Mouse (Mus musculus) pancreas, adult 10 weeks (tissue): Measurements from ENCODE around the gene Ubqln2. TPM values are rescaled to one million over a fixed set of nuclear protein-coding genes. Genes with fewer than 3 reads are reported as not detected.

Experiments
- polyA plus RNA-seq: library from polyadenylated mRNA; stranded (reverse); fragments of 350-450 nt; fragmentation: Illumina TruSeq; extraction: RNeasy Lipid Tissue Mini Kit (QIAGEN cat#74804); gene quantifications from one replicate; pipeline ENCODE4 v1.2.3, GENCODE M21; 2015; ENCODE audit warnings: low read depth, low replicate concordance; ENCODE audit not compliant: insufficient read depth

Gene Ubqln2
- 9.2 TPM for polyA plus RNA-seq

GRCm38 (mm10) chrX:153497688-153498516, at the start of gene Ubqln2:
TSS of gene Ubqln2 (plus strand) at chrX:153498227.

Other genes with a start within 250 kb of the Ubqln2 start
- not detected for gene Cypt3, start 60.4 kb downstream of the Ubqln2 start, polyA plus RNA-seq
- gene Kctd12b, start 198.2 kb downstream of the Ubqln2 start, polyA plus RNA-seq = 7.1 TPM
- 11.6 TPM for gene Nbdy, start 225.4 kb downstream of the Ubqln2 start, polyA plus RNA-seq